ENCODE assay signal across 8 mouse cellular contexts in the genomic region with DNA sequence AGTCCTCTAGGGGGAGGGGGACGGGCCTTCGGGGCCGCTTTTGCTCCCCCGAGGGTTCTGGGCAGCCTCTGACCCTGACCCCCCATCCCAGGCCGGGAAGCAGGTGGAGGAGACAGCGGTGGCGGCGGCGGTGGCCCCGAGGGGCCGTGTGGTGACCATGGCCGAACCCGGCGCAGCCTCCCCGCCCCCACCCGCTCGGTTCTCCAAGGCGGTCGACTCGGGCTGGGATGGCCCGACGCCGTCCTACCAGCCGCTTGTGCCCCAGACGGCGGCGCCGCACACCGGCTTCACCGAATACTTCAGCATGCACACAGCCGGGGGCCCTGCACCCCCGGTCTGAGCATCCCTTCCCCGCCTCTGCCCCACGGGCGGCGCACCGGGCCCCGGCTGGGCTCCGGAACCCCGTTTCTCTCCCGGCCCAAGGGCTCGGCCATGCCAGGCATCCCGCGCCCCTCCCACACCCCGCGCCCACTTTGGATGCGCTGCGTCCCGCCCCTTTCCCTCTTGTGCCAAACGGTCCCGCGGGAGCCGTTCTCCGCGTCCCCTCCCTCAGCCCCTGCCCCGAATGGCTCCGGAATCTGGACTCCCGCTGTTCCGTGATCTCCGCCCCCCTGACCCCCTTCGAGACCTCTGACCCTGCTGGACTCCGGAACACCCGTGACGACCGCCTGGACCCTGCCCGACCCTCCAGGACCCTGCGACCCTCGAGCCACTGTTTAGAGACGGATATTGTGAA. TPM values are rescaled to one million over a fixed set of nuclear protein-coding genes. Genes with fewer than 3 reads are reported as not detected.
A peak's percentile ranks its signal among the peaks of the same experiment; 100 is the strongest.
DNase-seq lines count a peak whose midpoint lies in the region; ATAC-seq and TF ChIP-seq lines count a peak whose summit lies in the region.

No protein-coding gene starts in this region.

- DNase-seq in gastrocnemius, adult 2 months, result peak; percentile 45
- DNase-seq in gastrocnemius, postnatal 14 days, result no peak
- DNase-seq in cerebellum, postnatal 10 days, result peak; percentile 73 to 75
- DNase-seq in hindbrain, embryonic 11.5 days (ENCODE audit: low spot score), result peak; percentile 53
- DNase-seq in liver, embryonic 14.5 days (ENCODE audit: low read depth in 3 of 3, low spot score in 3 of 3), result no peak
- peak; percentile 34 for DNase-seq in splenic B cell, adult 2 months (ENCODE audit: low read depth, low spot score)
- no peak for DNase-seq in frontal cortex, postnatal 25 days (ENCODE audit: low spot score in 2 of 2)

- peak overlapping the region; percentile 46 for H3ac ChIP-seq in C2C12 (ENCODE audit: control insufficient read depth, insufficient read length, low read depth)

- no peaks in the 10 kb centered on the region for H3K36me3 ChIP-seq in C2C12 (ENCODE audit: control insufficient read depth, insufficient read depth)
- H3K36me3 ChIP-seq in hindbrain, embryonic 11.5 days (ENCODE audit: control insufficient read depth, insufficient read depth, low read length), result no peaks in the 10 kb centered on the region
- no peaks in the 10 kb centered on the region for H3K36me3 ChIP-seq in liver, embryonic 14.5 days (replicated peaks; ENCODE audit: control insufficient read depth, insufficient read depth, low read depth)
- no peaks in the 10 kb centered on the region for H3K36me3 ChIP-seq in splenic B cell, adult 2 months (ENCODE audit: control insufficient read depth, insufficient read depth, low read length, poor library complexity, severe bottlenecking)

- no peak for TF ChIP-seq CTCF in gastrocnemius, adult 2 months (IDR thresholded peaks at IDR 0.05)
- no peak for TF ChIP-seq CTCF in C2C12 (IDR thresholded peaks at IDR 0.05; ENCODE audit: control insufficient read depth, insufficient read depth, insufficient read length)
- no peak for TF ChIP-seq CTCF in liver, embryonic 14.5 days (IDR thresholded peaks at IDR 0.05; ENCODE audit: low read depth)

- H3K27me3 ChIP-seq in C2C12 (ENCODE audit: control insufficient read depth, insufficient read depth, insufficient read length), result peaks cover 42% of the 10 kb centered on the region
- peaks cover 38% of the 10 kb centered on the region for H3K27me3 ChIP-seq in hindbrain, embryonic 11.5 days (ENCODE audit: control insufficient read depth, insufficient read depth, low read length)
- H3K27me3 ChIP-seq in liver, embryonic 14.5 days (ENCODE audit: control insufficient read depth, insufficient read depth, low read length), result peaks cover 57% of the 10 kb centered on the region
- peaks cover 5% of the 10 kb centered on the region for H3K27me3 ChIP-seq in splenic B cell, adult 2 months (ENCODE audit: control insufficient read depth, insufficient read depth, low read length, poor library complexity, severe bottlenecking)

- TF ChIP-seq EP300 in liver, embryonic 14.5 days (IDR thresholded peaks at IDR 0.05; ENCODE audit: low read depth), result no peak

- H3K79me2 ChIP-seq in C2C12 (ENCODE audit: control insufficient read depth, insufficient read depth), result peaks cover 33% of the 10 kb centered on the region

- H3K4me3 ChIP-seq in gastrocnemius, adult 2 months, result peak overlapping the region; percentile 98
- peak overlapping the region; percentile 6 for H3K4me3 ChIP-seq in C2C12 (ENCODE audit: insufficient read depth, poor library complexity, severe bottlenecking)
- H3K4me3 ChIP-seq in hindbrain, embryonic 11.5 days (ENCODE audit: low read depth, low read length), result peak overlapping the region; percentile 41
- peak overlapping the region in 1 of 2 experiments; percentile 20; a peak in 1 of 4 replicates for H3K4me3 ChIP-seq in liver, embryonic 14.5 days (ENCODE audit: insufficient read depth in 1 of 2, low read depth in 2 of 2, low read length in 2 of 2)

- H3K4me2 ChIP-seq in hindbrain, embryonic 11.5 days (replicated peaks; ENCODE audit: low read depth, low read length), result peak overlapping the region; percentile 78
- H3K4me2 ChIP-seq in liver, embryonic 14.5 days (ENCODE audit: low read depth), result peak overlapping the region; percentile 92

- peak overlapping the region; percentile 52 for H3K9ac ChIP-seq in hindbrain, embryonic 11.5 days (ENCODE audit: low read depth, low read length)
- no peak overlapping the region for H3K9ac ChIP-seq in liver, embryonic 14.5 days (replicated peaks)

- H3K4me1 ChIP-seq in hindbrain, embryonic 11.5 days (replicated peaks; ENCODE audit: control insufficient read depth, insufficient read depth, low read length), result peaks cover 10% of the 10 kb centered on the region
- H3K4me1 ChIP-seq in liver, embryonic 14.5 days (replicated peaks; ENCODE audit: control insufficient read depth in 2 of 2, insufficient read depth in 2 of 2, low read length in 1 of 2), result no peaks in the 10 kb centered on the region; a peak in 1 of 4 replicates

- no peak for ATAC-seq in hindbrain, embryonic 11.5 days (ENCODE audit: low FRiP score)
- ATAC-seq in liver, embryonic 14.5 days (ENCODE audit: insufficient read depth), result no peak

- intact Hi-C loops in gastrocnemius, adult 2 months (cut with DNase I), result loop anchor here (1.0 to 5.0 kb wide), 2 partner anchors 67 to 74 kb away; no protein-coding TSS in a partner anchor
- intact Hi-C loops in gastrocnemius, postnatal 14 days (cut with DNase I; ENCODE audit: low total_unique reads), result loop anchor here (10.0 kb wide), 2 partner anchors 71 to 181 kb away; no protein-coding TSS in a partner anchor

- H3K79me3 ChIP-seq in C2C12 (ENCODE audit: low read depth), result peaks cover 12% of the 10 kb centered on the region

- H3K9me3 ChIP-seq in hindbrain, embryonic 11.5 days (ENCODE audit: control insufficient read depth, low read length), result no peaks in the 10 kb centered on the region
- H3K9me3 ChIP-seq in liver, embryonic 14.5 days (ENCODE audit: control insufficient read depth, low read length), result no peaks in the 10 kb centered on the region

- no peak overlapping the region for H3K27ac ChIP-seq in gastrocnemius, adult 2 months
- no peak overlapping the region for H3K27ac ChIP-seq in hindbrain, embryonic 11.5 days (ENCODE audit: low read depth, low read length)
- no peak overlapping the region for H3K27ac ChIP-seq in liver, embryonic 14.5 days

- under 1% methylated on average over 57 of the region's 69 CpGs for WGBS in hindbrain, embryonic 11.5 days
- 1% methylated on average over 67 of the region's 69 CpGs for WGBS in liver, embryonic 14.5 days (ENCODE audit: insufficient replicate concordance)

TF ChIP-seq in C2C12, 6 proteins besides CTCF, POLR2A, EP300 and RAD21:
- TF ChIP-seq MYOD1 (IDR thresholded peaks at IDR 0.05; ENCODE audit: control insufficient read depth, insufficient read length, low read depth) (no peak), CEBPB (IDR thresholded peaks at IDR 0.05; ENCODE audit: low read depth) (no peak), FOSL1 (IDR thresholded peaks at IDR 0.05; ENCODE audit: insufficient read depth, low read length, poor library complexity, severe bottlenecking) (no peak), MAX (IDR thresholded peaks at IDR 0.05) (no peak), MYOG (IDR thresholded peaks at IDR 0.05; ENCODE audit: control insufficient read depth, extremely low read depth, insufficient read length) (no peak), USF1 (IDR thresholded peaks at IDR 0.05; ENCODE audit: low read depth) (no peak)

RNA-seq across cellular contexts. Expression of a gene that starts 1.5 kb away (rescaled TPM):
- total RNA-seq in gastrocnemius, adult 2 months (2021), result 10 to 100 TPM; 16.9 to 19.6 TPM
- 10 to 100 TPM; 18.5 to 19.7 TPM for total RNA-seq in gastrocnemius, postnatal 14 days (2021)
- polyA plus RNA-seq in C2C12 (2012; fragmentation: generic; extraction: Trizol), result 31.9 TPM
- 10.9 and 11.3 TPM in 2 replicates for polyA plus RNA-seq in hindbrain, embryonic 11.5 days (2014; fragmentation: Nextera tagmentation; extraction: Ambion mirVana)
- polyA plus RNA-seq in liver, embryonic 14.5 days (2012; rRNA removed), result 1.3 TPM in 2 replicates
- polyA plus RNA-seq in liver, embryonic 14.5 days (2014; fragmentation: Nextera tagmentation; extraction: Ambion mirVana), result 0.53 and 0.71 TPM in 2 replicates

RNA-seq across cellular contexts. Expression of a gene that starts 9.6 kb away (rescaled TPM):
- not detected for total RNA-seq in gastrocnemius, adult 2 months (2021)
- not detected for total RNA-seq in gastrocnemius, postnatal 14 days (2021)
- 0.13 TPM for polyA plus RNA-seq in C2C12 (2012; fragmentation: generic; extraction: Trizol)
- 9.9 and 10.6 TPM in 2 replicates for polyA plus RNA-seq in hindbrain, embryonic 11.5 days (2014; fragmentation: Nextera tagmentation; extraction: Ambion mirVana)
- polyA plus RNA-seq in liver, embryonic 14.5 days (2012; rRNA removed), result 0.23 TPM in 1 of 2 replicates, not detected in the other
- polyA plus RNA-seq in liver, embryonic 14.5 days (2014; fragmentation: Nextera tagmentation; extraction: Ambion mirVana), result not detected in 2 replicates

RNA-seq across cellular contexts. Expression of a gene that starts 14.3 kb away (rescaled TPM):
- total RNA-seq in gastrocnemius, adult 2 months (2021), result not detected
- total RNA-seq in gastrocnemius, postnatal 14 days (2021), result not detected
- polyA plus RNA-seq in C2C12 (2012; fragmentation: generic; extraction: Trizol), result not detected
- polyA plus RNA-seq in hindbrain, embryonic 11.5 days (2014; fragmentation: Nextera tagmentation; extraction: Ambion mirVana), result 0.86 and 1.3 TPM in 2 replicates
- polyA plus RNA-seq in liver, embryonic 14.5 days (2012; rRNA removed), result 0.03 and 0.04 TPM in 2 replicates
- not detected in 2 replicates for polyA plus RNA-seq in liver, embryonic 14.5 days (2014; fragmentation: Nextera tagmentation; extraction: Ambion mirVana)

RNA-seq across cellular contexts. Expression of a gene that starts 17.7 kb away (rescaled TPM):
- under 1 TPM; 0.38 to 0.86 TPM for total RNA-seq in gastrocnemius, adult 2 months (2021)
- total RNA-seq in gastrocnemius, postnatal 14 days (2021), result 1 to 10 TPM; 3.0 to 4.5 TPM
- polyA plus RNA-seq in C2C12 (2012; fragmentation: generic; extraction: Trizol), result 90.8 TPM
- 335 and 344 TPM in 2 replicates for polyA plus RNA-seq in hindbrain, embryonic 11.5 days (2014; fragmentation: Nextera tagmentation; extraction: Ambion mirVana)
- 26.2 and 29.4 TPM in 2 replicates for polyA plus RNA-seq in liver, embryonic 14.5 days (2012; rRNA removed)
- polyA plus RNA-seq in liver, embryonic 14.5 days (2014; fragmentation: Nextera tagmentation; extraction: Ambion mirVana), result 24.3 and 29.8 TPM in 2 replicates

RNA-seq across cellular contexts. Expression of a gene that starts 48.0 kb away (rescaled TPM):
- 10 to 100 TPM; 37.0 to 40.4 TPM for total RNA-seq in gastrocnemius, adult 2 months (2021)
- 10 to 100 TPM; 38.2 to 44.1 TPM for total RNA-seq in gastrocnemius, postnatal 14 days (2021)
- polyA plus RNA-seq in C2C12 (2012; fragmentation: generic; extraction: Trizol), result 79.5 TPM
- polyA plus RNA-seq in hindbrain, embryonic 11.5 days (2014; fragmentation: Nextera tagmentation; extraction: Ambion mirVana), result 25.4 and 39.0 TPM in 2 replicates
- polyA plus RNA-seq in liver, embryonic 14.5 days (2012; rRNA removed), result 14.0 and 14.8 TPM in 2 replicates
- polyA plus RNA-seq in liver, embryonic 14.5 days (2014; fragmentation: Nextera tagmentation; extraction: Ambion mirVana), result 9.7 and 12.3 TPM in 2 replicates

Comparison
In these comparisons a context has a peak if more than half of its experiments do, and no peak if none do; other contexts are left out.
1. DNase-seq: peak in gastrocnemius, adult 2 months (single experiment), cerebellum, postnatal 10 days (2 of 2), hindbrain, embryonic 11.5 days (single experiment) and splenic B cell, adult 2 months (single experiment); none in gastrocnemius, postnatal 14 days (single experiment), liver, embryonic 14.5 days (0 of 3) and frontal cortex, postnatal 25 days (0 of 2).